Mouse (Mus musculus): Measurements from ENCODE around the gene Adcy9. TPM values are rescaled to one million over a fixed set of nuclear protein-coding genes. Genes with fewer than 3 reads are reported as not detected.

Gene Adcy9
- polyA plus RNA-seq, 2 experiments = 0.65 to 0.81 TPM

- ATAC-seq (ENCODE audit: insufficient read depth) = peak; percentile 70
- Histone ChIP-seq H3K9ac (replicated peaks) (peak overlapping the region; percentile 66), H3K27ac (no peak overlapping the region), H3K4me2 (ENCODE audit: low read depth) (peak overlapping the region; percentile 74), H3K4me3 (ENCODE audit: insufficient read depth in 1 of 2, low read depth in 2 of 2, low read length in 2 of 2) (peak overlapping the region; percentile 45 to 72), H3K27me3 (ENCODE audit: control insufficient read depth, insufficient read depth, low read length) (no peaks in the 10 kb centered on the region), H3K4me1 (replicated peaks; ENCODE audit: control insufficient read depth in 2 of 2, insufficient read depth in 2 of 2, low read length in 1 of 2) (peaks cover 6 to 26% of the 10 kb centered on the region in 2 experiments), H3K9me3 (ENCODE audit: control insufficient read depth, low read length) (no peaks in the 10 kb centered on the region), H3K36me3 (replicated peaks; ENCODE audit: control insufficient read depth, insufficient read depth, low read depth) (no peaks in the 10 kb centered on the region)
- WGBS (ENCODE audit: insufficient replicate concordance) = under 1% methylated on average over 77 of the region's 85 CpGs
- no peak for DNase-seq (ENCODE audit: low read depth in 3 of 3, low spot score in 3 of 3)
- TF ChIP-seq EP300 (IDR thresholded peaks at IDR 0.05; ENCODE audit: low read depth) (no peak), CTCF (IDR thresholded peaks at IDR 0.05; ENCODE audit: low read depth) (0 out of 2 replicates have a peak, but pooled peaks have one; percentile 6)
These were observed 576 bp downstream of the Adcy9 start for GRCm38 (mm10) chr16:4419546-4420297.

DNA sequence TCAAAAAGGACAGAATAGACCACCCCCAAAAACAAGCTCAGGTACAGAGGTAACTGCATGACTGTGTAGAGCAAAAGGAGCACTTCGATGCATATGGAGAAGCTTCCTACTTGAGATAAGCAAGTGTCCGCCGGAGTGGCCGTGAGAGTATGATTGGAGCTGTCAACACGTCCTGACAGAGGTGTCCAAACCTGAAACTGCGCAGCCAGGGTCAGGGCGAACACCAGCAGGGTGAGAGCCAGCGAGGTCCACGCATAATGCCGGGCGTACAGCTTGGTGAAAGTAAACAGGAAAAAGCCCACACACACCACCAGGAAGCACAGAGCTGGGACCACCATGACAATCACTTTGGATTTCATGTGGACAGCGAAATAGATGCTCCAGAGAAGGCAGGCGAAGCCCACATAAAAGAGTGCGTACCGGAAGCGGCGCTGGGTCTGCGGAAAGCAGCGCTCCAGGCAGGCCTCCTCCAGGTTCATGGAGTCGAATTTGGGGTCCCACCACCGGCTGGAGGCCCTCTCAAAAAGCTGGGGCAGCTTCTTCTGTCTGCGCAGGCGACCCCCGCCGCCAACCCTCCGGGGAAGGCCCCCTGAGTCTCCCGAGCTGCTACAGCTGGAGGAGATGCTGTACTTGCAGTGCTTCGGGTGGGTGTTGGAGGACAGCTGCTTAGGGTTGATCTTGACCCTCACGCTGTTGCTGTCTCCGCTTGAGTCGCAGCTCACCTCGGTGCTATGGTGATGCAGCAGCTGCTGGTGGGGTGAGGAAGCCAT is 1.3 kb downstream of the Adcy9 start:
- ATAC-seq (ENCODE audit: insufficient read depth) = no peak
- H3K4me2 ChIP-seq (ENCODE audit: low read depth) = peak overlapping the region; percentile 74
- no peak for DNase-seq (ENCODE audit: low read depth in 3 of 3, low spot score in 3 of 3)
- 10% methylated on average over 32 of the region's 32 CpGs for WGBS (ENCODE audit: insufficient replicate concordance)
- no peak for TF ChIP-seq CTCF (IDR thresholded peaks at IDR 0.05; ENCODE audit: low read depth)
- no peak for TF ChIP-seq EP300 (IDR thresholded peaks at IDR 0.05; ENCODE audit: low read depth)
- H3K9me3 ChIP-seq (ENCODE audit: control insufficient read depth, low read length) = no peaks in the 10 kb centered on the region
- no peak overlapping the region for H3K27ac ChIP-seq
- H3K4me3 ChIP-seq (ENCODE audit: insufficient read depth in 1 of 2, low read depth in 2 of 2, low read length in 2 of 2) = peak overlapping the region; percentile 45 to 72
- no peaks in the 10 kb centered on the region for H3K36me3 ChIP-seq (replicated peaks; ENCODE audit: control insufficient read depth, insufficient read depth, low read depth)
- H3K4me1 ChIP-seq (replicated peaks; ENCODE audit: control insufficient read depth in 2 of 2, insufficient read depth in 2 of 2, low read length in 1 of 2) = peaks cover 14 to 33% of the 10 kb centered on the region in 2 experiments
- H3K9ac ChIP-seq (replicated peaks) = peak overlapping the region; percentile 66; the same call in 1 of the 2 replicates
- no peaks in the 10 kb centered on the region for H3K27me3 ChIP-seq (ENCODE audit: control insufficient read depth, insufficient read depth, low read length)

GRCm38 (mm10) chr16:4418072-4418471 is 2.2 kb downstream of the Adcy9 start:
- H3K9me3 ChIP-seq (ENCODE audit: control insufficient read depth, low read length) = no peaks in the 10 kb centered on the region
- peak overlapping the region; percentile 74; the same call in 1 of the 2 replicates for H3K4me2 ChIP-seq (ENCODE audit: low read depth)
- DNase-seq (ENCODE audit: low read depth in 3 of 3, low spot score in 3 of 3) (no peak), ATAC-seq (ENCODE audit: insufficient read depth) (no peak)
- 80% methylated on average over 11 of the region's 11 CpGs for WGBS (ENCODE audit: insufficient replicate concordance)
- peaks cover 18 to 38% of the 10 kb centered on the region in 2 experiments for H3K4me1 ChIP-seq (replicated peaks; ENCODE audit: control insufficient read depth in 2 of 2, insufficient read depth in 2 of 2, low read length in 1 of 2)
- H3K27me3 ChIP-seq (ENCODE audit: control insufficient read depth, insufficient read depth, low read length) = no peaks in the 10 kb centered on the region
- no peak overlapping the region for H3K27ac ChIP-seq
- no peak for TF ChIP-seq CTCF (IDR thresholded peaks at IDR 0.05; ENCODE audit: low read depth)
- TF ChIP-seq EP300 (IDR thresholded peaks at IDR 0.05; ENCODE audit: low read depth) = no peak
- H3K36me3 ChIP-seq (replicated peaks; ENCODE audit: control insufficient read depth, insufficient read depth, low read depth) = no peaks in the 10 kb centered on the region
- H3K4me3 ChIP-seq (ENCODE audit: insufficient read depth in 1 of 2, low read depth in 2 of 2, low read length in 2 of 2) = no peak overlapping the region
- no peak overlapping the region for H3K9ac ChIP-seq (replicated peaks)

DNA sequence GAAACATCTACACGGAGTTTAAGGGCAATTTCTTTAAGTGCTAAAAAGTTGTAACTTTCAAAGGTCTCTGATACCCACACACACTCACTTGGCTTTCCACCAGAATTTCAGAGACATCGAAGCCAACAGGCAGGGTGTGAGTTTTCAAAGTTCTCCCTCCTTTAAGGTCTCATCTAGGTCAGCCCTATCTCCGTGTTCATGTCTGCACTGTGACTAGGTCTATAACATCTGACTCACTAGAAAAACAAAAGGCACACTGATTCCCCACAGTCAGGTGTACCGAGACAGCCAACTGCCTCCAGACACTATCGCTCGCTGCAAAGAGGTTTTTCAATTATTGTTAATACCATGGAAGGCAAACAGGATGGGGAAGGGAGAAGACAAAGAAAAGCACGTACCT is 2.8 kb downstream of the Adcy9 start:
- DNase-seq (ENCODE audit: low read depth in 3 of 3, low spot score in 3 of 3) = no peak
- H3K9ac ChIP-seq (replicated peaks) = no peak overlapping the region
- H3K4me1 ChIP-seq (replicated peaks; ENCODE audit: control insufficient read depth in 2 of 2, insufficient read depth in 2 of 2, low read length in 1 of 2) = peaks cover 18 to 38% of the 10 kb centered on the region in 2 experiments
- no peak for TF ChIP-seq EP300 (IDR thresholded peaks at IDR 0.05; ENCODE audit: low read depth)
- no peak for TF ChIP-seq CTCF (IDR thresholded peaks at IDR 0.05; ENCODE audit: low read depth)
- H3K36me3 ChIP-seq (replicated peaks; ENCODE audit: control insufficient read depth, insufficient read depth, low read depth) = no peaks in the 10 kb centered on the region
- H3K4me3 ChIP-seq (ENCODE audit: insufficient read depth in 1 of 2, low read depth in 2 of 2, low read length in 2 of 2) = no peak overlapping the region
- 65% methylated on average over 7 of the region's 7 CpGs for WGBS (ENCODE audit: insufficient replicate concordance)
- H3K27me3 ChIP-seq (ENCODE audit: control insufficient read depth, insufficient read depth, low read length) = no peaks in the 10 kb centered on the region
- H3K27ac ChIP-seq = no peak overlapping the region
- peak overlapping the region; percentile 11; the same call in 1 of the 2 replicates for H3K4me2 ChIP-seq (ENCODE audit: low read depth)
- no peak for ATAC-seq (ENCODE audit: insufficient read depth)
- no peaks in the 10 kb centered on the region for H3K9me3 ChIP-seq (ENCODE audit: control insufficient read depth, low read length)
